Mouse (Mus musculus): ENCODE data around the gene Peli1.

DNA sequence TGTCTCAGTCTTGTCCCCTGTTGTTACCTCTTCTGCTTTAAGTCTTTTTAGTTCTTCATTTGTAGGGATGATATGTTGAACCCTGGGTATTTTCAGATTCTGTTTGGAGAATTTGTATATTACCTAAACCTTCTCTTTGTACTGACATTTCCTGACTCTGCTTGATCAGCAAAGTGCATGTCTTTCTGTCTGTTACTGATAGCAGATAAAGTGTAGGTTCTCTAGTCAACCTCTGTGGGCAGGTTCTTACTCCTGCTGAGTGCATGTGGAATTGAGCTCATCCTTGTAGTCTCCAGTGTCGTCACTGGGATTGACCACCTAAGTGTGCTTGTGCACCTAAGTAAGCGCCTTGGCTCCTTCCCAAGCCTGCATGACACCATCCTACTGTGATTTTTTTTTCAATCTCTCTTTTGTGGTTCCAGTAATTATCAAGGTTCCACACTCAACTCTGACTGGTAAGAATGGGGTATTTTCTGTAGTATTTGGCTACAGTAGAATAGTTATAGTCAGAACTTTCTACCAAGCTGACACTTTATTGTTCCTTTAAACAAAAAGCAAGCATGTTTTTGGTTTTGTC is 43.9 kb downstream of the Peli1 start:
- TF ChIP-seq CTCF (IDR thresholded peaks at IDR 0.05; ENCODE audit: extremely low read depth, insufficient read depth, insufficient read length, insufficient replicate concordance) (no peak), POLR2A (IDR thresholded peaks at IDR 0.05; ENCODE audit: low read depth, low read length) (no peak)

Data from spleen, adult 2 months (tissue).